In genomic region chr2:144329937-144330336, GRCm38 (mm10) we compare ENCODE assay signal across 1 mouse cellular context.
TF ChIP-seq lines count a peak whose summit lies in the region.

No protein-coding gene starts in this region.

TF ChIP-seq in CH12.LX, 34 proteins besides CTCF, POLR2A, EP300 and RAD21 (continued from another document):
- TF ChIP-seq JUN (IDR thresholded peaks at IDR 0.05; ENCODE audit: insufficient read depth, low read depth, low read length) = no peak
- no peak for TF ChIP-seq HCFC1 (IDR thresholded peaks at IDR 0.05; ENCODE audit: low read depth, low read length)
TF ChIP-seq in CH12.LX: peak in this region for 0.
